Mouse (Mus musculus) gastrocnemius, adult 18-20 months (tissue): ENCODE measurements at regions not wholly inside any gene's neighbourhood (a gene's known extent, or its start where the extent isn't known, plus 50 kb on each side); places are given as distances from the start of the nearest gene placed in this dataset.

Experiments
- DNase-seq: peaks from one replicate; pipeline ENCODE4 v3.0.0; 2021; ENCODE audit warnings: low spot score

DNA sequence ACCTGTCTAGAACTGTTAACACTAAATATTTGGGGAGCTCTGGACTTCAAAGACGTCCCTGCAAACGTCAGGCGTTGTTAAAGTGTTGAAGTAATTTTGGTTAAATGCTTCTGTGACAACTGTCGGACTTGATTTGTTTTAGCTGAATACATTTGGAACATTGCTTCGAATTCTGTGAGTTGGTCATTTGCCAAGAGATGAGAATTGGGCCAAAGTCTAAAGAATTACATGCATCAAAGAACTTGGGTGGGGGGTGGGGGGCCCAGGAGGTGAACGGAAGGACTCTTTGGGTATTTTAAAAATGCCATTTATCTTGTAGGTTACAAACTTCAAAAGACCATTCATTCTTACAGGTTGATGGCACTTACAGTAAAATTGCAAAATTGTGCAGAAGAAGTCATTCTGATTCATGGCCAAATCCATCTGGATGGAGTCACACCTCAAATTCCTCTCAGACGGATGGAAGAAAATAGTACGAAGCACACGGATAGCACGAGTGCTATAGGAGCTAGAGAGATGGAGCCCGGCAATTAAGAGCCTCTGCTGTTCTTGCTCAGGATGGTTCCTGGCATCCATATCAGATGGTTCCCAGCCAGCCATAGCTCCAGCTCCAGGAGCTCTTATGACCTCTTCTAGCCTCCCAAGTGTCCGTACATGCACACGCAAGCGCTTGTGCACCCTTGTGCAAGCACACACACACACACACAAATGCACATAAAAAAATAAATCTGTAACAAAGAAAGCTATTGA, 144.5 kb upstream of the Irx5 start:
- DNase-seq, result no peak

DNA sequence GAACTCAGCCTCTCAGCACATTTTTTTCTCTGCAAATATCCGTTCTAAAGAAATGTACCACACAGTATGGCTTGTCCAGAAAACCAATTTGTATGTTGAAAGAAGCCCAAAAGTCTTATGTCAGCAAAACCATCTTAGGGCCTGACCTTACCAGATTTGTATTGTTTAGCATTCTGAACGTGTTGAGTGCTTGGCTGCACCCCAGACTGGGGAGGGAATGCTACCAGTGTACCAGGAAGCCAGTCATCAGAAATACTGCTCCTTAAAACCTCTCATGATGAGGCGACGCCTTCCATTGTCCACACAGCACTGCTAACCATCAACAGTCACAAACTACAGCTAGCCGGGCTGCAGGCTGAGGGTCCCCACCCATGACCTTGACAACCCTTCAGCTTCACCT, 148.3 kb upstream of the Irx5 start:
- DNase-seq, result no peak

DNA sequence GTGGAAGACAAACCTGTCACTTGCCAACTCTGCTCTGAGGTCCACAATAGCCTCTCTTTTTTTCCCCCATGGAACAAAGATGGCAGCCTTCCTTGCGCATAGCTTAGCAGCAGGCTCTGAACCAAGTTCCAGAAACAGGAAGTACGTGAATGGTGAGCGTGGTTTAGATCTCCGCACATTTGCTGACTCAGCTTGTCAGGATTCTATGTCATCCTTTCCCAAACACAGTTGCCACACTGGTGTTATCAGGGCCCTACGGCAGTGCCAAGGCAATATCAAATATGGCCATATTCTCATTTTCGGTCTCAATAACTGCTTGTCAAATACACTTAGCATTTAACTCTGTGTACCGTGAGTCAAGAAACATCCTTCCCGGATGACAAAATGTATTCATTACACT, 161.8 kb upstream of the Irx5 start:
- no peak for DNase-seq

DNA sequence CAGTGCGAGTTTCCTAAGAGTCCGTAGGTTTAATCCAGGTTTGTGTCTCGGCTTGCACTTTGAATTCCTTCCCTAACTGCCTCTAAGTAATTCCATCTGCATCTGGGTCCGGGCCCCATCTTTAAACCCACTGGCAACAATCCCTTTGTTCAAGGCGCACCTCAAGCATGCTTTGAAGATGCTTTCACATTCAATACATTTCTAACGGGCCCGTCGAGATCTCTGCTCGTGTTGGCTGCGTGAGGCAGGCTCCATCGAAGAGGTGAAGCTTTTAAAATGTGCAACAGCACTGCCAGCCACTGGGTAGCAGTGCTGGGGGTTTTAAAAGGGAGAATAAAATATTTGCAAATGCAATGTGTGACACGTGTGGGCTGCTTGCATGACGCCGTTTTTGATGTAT, 163.4 kb upstream of the Irx5 start:
- DNase-seq, result no peak

DNA sequence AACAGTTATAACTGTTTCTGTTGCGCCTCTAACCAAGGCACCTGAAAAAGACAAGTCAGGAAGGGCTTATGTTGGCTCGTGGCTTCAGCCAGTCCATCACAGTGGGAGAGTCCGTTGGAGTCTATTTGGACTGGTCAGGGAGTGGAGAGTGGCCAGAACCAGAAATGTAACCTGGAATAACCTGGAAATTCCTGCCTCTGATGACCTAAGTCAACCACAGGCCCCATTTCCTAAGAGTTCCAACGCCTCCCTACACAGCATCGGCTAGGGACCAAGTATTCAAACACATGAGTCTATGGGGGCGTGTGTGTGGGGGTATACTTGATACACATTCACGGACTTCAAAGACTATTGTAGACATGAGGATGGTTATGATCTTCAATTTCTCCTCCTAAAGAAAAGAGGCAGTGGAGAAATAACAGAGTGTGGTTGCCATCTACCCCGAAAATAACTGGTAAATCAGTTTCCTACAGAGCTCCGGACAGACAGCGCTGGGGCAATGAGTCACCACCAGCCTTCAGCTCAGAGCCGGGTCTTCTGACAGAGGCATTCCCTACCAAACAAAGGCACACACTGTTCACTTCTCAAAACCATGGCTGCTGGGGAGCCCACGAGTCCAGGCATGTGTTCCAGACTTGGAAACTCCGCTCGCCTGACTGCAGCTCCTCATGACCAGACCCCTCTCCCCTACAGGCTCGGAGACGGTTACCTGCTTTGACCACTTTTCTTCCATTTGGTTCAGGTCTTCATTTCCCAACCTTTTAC, 167.0 kb upstream of the Irx5 start:
- no peak for DNase-seq

DNA sequence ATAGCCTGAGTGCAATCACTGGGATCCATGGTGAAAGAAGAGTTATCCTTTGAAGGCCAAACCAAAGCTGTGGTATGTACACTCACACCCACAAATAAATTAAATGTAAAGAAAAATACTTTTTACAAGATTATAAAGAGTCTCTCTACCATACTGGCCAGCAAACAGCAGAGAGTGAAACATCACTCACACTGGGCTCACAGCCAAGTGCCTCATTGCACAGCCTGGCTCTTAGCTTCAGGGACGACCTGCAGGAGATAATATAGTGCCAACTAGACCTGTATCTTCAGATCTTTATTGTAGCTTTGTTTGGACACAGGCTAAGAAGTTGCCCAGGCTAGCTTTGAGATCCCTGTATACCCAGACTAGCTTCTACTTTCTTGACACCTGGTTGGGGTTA, 174.1 kb upstream of the Irx5 start:
- no peak for DNase-seq

GRCm38 (mm10) chr8:92180651-92181050, 176.8 kb upstream of the Irx5 start:
- no peak for DNase-seq

DNA sequence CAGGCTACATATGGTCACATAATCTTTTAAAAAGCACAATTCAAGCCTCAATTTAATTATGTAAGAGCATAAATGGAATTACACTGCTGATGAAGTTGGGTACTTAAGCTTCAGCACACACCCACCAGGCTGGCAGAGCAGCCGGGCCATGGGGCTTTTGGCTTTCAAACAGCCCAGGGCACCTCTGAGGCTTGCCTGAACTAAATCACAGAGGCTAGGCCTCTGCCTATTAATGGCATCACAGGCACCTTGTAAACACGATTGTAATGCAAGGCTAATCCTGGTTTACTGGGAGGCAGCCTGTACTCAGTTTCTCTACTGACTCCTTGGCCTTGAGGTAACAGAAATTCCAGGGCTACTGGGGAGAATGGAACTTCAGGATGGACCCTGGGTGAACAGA, 178.1 kb upstream of the Irx5 start:
- DNase-seq, result no peak

- no peak for DNase-seq
These were observed 181.3 kb upstream of the Irx5 start for GRCm38 (mm10) chr8:92176101-92176500.

DNA sequence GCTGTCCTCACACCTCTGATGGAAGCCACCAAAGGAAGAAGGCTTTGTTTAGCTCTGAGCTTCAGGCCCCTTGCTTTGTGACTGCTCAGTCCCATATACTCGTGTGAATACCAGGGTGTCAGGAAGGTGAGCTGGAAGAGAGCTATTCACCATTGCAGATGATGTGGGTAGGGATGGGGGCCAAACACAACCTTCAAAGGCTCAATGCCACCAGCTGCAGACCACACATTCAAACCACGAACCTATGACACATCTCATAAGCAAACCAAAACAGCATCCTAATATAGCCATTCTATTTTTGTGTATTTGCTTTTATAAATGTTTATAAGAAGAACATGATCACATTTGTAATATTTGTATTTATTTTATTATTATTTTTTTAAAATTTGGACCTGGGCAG, 183.3 kb upstream of the Irx5 start:
- DNase-seq, result no peak

- DNase-seq, result no peak
These were observed 185.8 kb upstream of the Irx5 start for GRCm38 (mm10) chr8:92171578-92171977.

DNA sequence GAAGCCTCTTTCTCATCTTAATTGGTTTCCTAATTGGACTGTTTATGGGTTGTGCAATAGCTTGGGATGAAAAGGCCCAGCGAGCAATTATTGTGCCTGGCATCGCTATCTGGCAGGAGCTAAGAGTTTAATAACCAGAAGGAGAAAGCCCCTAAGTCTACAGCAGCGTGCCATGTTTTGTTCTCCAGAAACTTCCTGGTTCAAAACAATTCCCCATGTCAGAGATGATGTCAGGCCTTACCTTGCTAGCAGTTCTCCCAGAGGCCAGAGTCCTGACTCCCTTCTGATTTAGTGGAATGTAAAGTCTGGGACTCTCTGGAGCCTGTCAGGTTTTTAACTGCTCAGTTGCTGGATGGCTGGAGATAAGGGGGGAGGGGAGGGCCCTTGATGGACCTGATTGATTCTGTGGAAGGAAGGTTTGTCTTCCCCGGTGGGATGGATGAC, 190.1 kb upstream of the Irx5 start:
- no peak for DNase-seq

DNA sequence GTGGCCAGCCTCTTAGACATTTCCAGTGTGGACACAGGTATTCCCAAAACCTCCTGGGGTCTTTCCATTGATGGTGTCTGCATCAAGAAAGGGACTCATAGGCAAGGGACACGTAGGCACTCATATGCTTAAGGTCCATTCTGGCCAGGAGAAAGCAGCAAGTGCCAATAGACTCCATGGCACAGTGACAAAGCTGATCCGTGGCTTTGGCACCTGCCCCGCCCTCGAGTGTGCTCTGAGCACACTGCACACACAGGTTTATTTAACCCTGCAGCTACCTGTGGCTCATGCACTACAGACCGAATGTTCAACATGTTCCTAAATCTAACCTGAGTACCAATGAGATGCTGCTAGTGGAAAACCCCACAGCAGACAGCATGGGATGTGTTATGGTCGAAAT, 192.1 kb upstream of the Irx5 start:
- no peak for DNase-seq

DNA sequence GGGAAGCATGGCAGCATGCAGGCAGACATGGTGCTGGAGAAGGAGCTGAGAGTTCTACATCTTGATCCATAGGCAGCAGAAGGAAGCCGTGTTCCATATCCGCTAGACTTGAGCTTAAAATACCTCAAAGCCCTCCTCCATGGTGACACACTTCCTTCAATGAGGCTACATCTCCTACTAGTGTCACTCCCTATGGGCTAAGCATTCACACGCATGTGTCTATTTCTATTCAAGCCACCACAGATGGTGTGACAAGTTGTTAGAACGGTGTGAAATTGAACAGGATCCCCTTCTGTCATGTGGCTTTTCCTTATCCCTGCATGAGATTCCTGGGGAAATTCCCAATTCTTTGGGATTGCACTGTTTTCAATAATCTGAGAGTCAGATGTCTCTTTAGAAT, 192.9 kb upstream of the Irx5 start:
- DNase-seq, result no peak

DNA sequence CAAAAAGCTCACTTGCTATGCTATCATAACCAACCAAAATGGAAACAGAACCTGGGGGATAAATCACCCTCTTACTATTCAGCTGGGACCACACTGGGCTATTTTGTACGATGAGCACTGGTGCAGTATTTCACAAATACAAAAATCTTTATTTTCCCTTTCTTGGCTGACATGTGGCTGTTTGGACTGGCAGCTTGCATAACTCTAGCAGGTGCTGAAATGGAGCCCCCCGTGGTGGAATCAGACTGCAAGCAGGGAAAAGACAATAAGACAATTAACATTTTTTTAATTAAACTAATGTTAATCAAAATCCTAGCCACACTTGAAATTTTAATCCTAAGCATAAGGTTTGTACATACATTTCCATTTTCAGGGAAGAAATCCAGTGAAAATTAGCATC, 196.4 kb upstream of the Irx5 start:
- DNase-seq, result no peak

- no peak for DNase-seq
These were observed 199.2 kb upstream of the Irx5 start for GRCm38 (mm10) chr8:92158219-92158618.

- DNase-seq, result no peak
These were observed 204.9 kb upstream of the Irx5 start for GRCm38 (mm10) chr8:92152478-92152877.

DNA sequence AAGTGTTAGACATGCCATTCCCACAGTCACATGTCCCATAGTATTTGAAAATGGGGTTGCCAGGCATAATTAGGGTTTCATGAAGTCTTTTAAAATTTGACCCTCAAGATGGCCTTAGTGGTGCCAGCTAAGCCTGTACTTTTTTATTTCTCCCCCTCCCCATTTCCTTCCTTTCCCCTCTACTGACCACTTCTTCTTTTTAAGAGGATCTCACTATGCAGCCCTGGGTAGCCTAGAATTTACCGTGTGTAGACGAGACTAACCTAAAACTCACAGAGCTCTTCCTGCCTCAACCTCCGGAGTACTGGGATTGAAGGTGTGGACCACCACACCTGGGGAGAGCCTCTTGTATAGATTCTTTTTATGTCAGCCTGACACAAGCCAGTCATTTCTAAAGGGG, 209.8 kb upstream of the Irx5 start:
- DNase-seq, result no peak

DNA sequence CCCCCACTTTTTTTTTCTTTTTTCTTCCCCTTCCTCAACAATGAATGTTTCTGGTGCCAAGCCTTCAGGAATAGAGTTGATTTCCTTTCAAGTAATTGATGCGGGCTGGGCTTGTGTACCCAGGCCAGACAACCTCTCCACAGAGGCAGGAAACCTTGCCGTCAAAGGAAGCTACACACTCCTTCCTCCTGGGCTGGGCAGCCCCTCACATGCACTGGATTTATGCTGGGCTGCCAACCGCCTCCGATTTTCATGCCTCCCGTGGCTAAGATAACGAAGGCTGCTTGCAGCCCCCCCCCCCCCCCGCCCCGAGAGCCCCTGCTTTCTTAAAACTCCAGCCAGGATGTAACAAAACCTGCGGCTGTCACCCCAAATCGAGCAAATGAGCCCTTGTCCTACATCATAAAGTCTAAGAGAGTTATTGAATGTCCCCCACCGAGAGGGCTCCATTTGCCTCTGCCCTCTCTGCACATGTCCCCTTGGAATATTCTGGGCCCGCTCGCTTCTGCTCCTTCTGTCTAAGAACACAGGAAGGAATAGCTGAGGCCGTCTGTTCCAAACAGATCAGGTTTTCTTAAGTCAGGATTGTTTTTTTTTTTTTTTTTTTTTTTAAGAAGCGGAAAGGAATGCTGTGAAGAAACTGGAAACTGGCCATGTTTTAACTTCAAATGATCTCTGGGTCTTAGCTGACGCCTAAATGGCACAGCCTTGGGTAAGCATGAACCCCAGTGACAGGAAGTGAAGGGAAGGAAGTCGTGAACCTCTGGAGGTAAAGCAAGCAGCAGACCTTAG, 220.1 kb upstream of the Irx5 start:
- no peak for DNase-seq

DNA sequence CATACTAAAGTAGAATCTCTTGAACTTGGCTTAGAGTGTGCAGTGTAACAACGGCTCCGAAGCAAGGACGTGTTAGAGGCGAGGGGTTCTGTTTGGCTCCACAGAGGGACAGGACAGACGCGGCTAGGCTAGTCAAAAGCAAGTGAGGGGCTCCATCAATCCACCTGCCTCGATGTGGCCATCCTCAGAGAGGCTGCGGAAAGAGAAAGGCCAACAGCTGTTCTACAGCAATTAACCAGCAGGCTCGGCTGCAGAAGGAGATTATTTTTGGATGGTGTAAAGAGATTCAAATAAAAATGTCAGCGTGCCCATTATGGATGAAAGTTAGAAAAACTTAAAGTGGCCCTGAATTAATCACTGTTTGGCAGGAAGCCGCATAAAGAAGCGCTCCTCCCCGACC, 221.0 kb upstream of the Irx5 start:
- no peak for DNase-seq

- no peak for DNase-seq
These were observed 223.0 kb upstream of the Irx5 start for GRCm38 (mm10) chr8:92134434-92134833.
